Mouse (Mus musculus) lung, embryonic 16.5 days (tissue): ENCODE results near the gene Olfr1122. TPM values are rescaled to one million over a fixed set of nuclear protein-coding genes. Genes with fewer than 3 reads are reported as not detected.

Source experiments
- ATAC-seq: fragments of 200-750 bp; cut with Nextera tagmentation; 2 replicates; pipeline ENCODE4 v1.8.0; 2017; ENCODE audit warnings: low read depth, mild to moderate bottlenecking, moderate library complexity
- H3K27ac ChIP-seq: fragments of 300-500 bp; sonication (generic); 2 replicates; pipeline ENCODE4 v1.5.1; 2014; ENCODE audit warnings: mild to moderate bottlenecking, control low read depth, low read length
- H3K27me3 ChIP-seq: fragments of 300-500 bp; sonication (generic); 2 replicates; pipeline ENCODE4 v1.6.1; 2014; ENCODE audit warnings: low read depth, low read length, mixed read lengths; ENCODE audit not compliant: control insufficient read depth, insufficient read depth
- H3K36me3 ChIP-seq: fragments of 300-500 bp; sonication (generic); 2 replicates; pipeline ENCODE4 v1.6.1; 2014; ENCODE audit warnings: low read length; ENCODE audit not compliant: control insufficient read depth, insufficient read depth
- H3K4me1 ChIP-seq: fragments of 300-500 bp; sonication (generic); replicated peaks from 2 replicates; pipeline ENCODE4 v1.6.1; 2014; ENCODE audit warnings: low read length, mixed read lengths; ENCODE audit not compliant: control insufficient read depth, insufficient read depth
- H3K4me2 ChIP-seq: fragments of 300-500 bp; sonication (generic); 2 replicates; pipeline ENCODE4 v1.6.1; 2014; ENCODE audit warnings: low read depth, low read length, control low read depth
- H3K4me3 ChIP-seq: fragments of 300-500 bp; sonication (generic); 2 replicates; pipeline ENCODE4 v1.5.1; 2014; ENCODE audit warnings: mild to moderate bottlenecking, low read length, control low read depth
- H3K9ac ChIP-seq: fragments of 300-500 bp; sonication (generic); 2 replicates; pipeline ENCODE4 v1.6.1; 2014; ENCODE audit warnings: low read length, control low read depth
- H3K9me3 ChIP-seq: fragments of 300-500 bp; sonication (generic); 2 replicates; pipeline ENCODE4 v1.6.1; 2016; ENCODE audit warnings: low read length; ENCODE audit not compliant: control insufficient read depth
- WGBS: fragments of 180-500 bp; shearing (Covaris S2); extraction: QIAGEN DNeasy Blood & Tissue Kit; methylation state at CpG from one replicate; pipeline ENCODE4 v1.1.7; 2014; 5-methylcytosine and 5-hydroxymethylcytosine counted together
- polyA plus RNA-seq: library from polyadenylated mRNA; unstranded; fragments of >200 nt; fragmentation: Nextera tagmentation; extraction: Ambion mirVana; gene quantifications from 2 replicates; pipeline ENCODE4 v1.2.1, GENCODE M21; 2015

Gene Olfr1122
- polyA plus RNA-seq, 1 experiment from 2014 or later, result not detected

DNA sequence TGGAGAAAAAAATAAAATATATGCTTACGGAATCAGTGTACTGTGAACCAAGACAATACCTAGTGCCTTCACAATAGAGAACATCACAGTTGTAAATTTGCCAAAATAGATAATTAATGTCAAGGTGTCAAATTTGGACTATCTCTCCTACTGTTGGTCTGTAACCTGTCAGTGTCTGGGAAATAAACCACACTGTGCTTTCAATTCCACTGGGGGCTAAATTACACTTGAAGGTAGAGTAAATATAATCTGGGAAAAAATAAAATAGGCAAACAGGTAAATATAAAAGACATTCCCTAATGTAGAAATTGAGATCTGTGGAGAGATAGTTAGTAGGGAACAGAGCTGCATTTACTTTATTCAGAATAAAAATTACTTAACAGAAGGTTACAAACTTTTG lies 44.3 kb downstream of the Olfr1122 start, which contains the start of gene Olfr1124:
Olfr1124 (plus strand) TSS at position 301 of the 400 bp plus-strand sequence.
- ATAC-seq, result no peak

DNA sequence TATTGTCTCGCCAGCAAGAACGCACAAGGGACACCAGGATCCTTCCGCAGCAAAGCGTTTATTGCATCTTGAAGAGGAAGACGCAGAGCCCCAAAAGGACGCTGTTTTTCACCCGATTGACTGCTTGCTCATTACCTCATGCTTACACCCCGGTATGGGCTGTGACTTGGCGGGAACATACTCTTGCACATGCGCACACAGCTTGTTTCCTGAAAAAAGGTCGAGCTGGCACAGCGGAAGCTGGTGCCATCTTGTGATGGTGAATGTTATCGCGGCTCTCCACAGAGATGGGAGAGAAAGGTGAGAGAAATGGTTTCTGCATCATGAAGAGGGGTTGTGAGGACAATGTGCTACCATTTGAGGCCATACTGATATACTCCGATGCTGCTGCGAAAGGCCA lies 52.1 kb downstream of the Olfr1122 start:
- Histone ChIP-seq H3K27me3 (no peaks in the 10 kb centered on the region), H3K9me3 (no peaks in the 10 kb centered on the region), H3K4me1 (no peaks in the 10 kb centered on the region), H3K36me3 (no peaks in the 10 kb centered on the region), H3K9ac (no peak overlapping the region), H3K4me3 (no peak overlapping the region), H3K27ac (no peak overlapping the region), H3K4me2 (no peak overlapping the region)
- ATAC-seq, result no peak
- 86% methylated on average over 16 of the region's 16 CpGs for WGBS

More for the DNA sequence above, 44.3 kb downstream of the Olfr1122 start, which contains the start of gene Olfr1124:
- WGBS, result 91% methylated on average over 1 of the region's 1 CpGs
- H3K36me3 ChIP-seq, result no peaks in the 10 kb centered on the region
- H3K27me3 ChIP-seq, result no peaks in the 10 kb centered on the region
- H3K4me2 ChIP-seq, result no peak within 1 kb of the TSS
- H3K4me3 ChIP-seq, result no peak within 1 kb of the TSS
- H3K27ac ChIP-seq, result no peak within 1 kb of the TSS
- H3K9ac ChIP-seq, result no peak within 1 kb of the TSS
- no peaks in the 10 kb centered on the region for H3K4me1 ChIP-seq
- no peaks in the 10 kb centered on the region for H3K9me3 ChIP-seq

Other genes starting within 250 kb of the Olfr1122 start
- not detected in 2 replicates for gene Olfr1110, start 245.5 kb upstream of the Olfr1122 start, polyA plus RNA-seq
- gene Olfr1111, start 233.2 kb upstream of the Olfr1122 start, polyA plus RNA-seq, result not detected in 2 replicates
- gene Olfr1112, start 198.1 kb upstream of the Olfr1122 start, polyA plus RNA-seq, result not detected in 2 replicates
- gene Olfr1113, start 176.9 kb upstream of the Olfr1122 start, polyA plus RNA-seq, result not detected in 2 replicates
- not detected in 2 replicates for gene Olfr1115, start 137.8 kb upstream of the Olfr1122 start, polyA plus RNA-seq
- not detected in 2 replicates for gene Olfr1116, start 118.3 kb upstream of the Olfr1122 start, polyA plus RNA-seq
- not detected in 2 replicates for gene Olfr1118, start 78.3 kb upstream of the Olfr1122 start, polyA plus RNA-seq
- not detected in 2 replicates for gene Olfr1120, start 31.0 kb upstream of the Olfr1122 start, polyA plus RNA-seq
- not detected in 2 replicates for gene Olfr1121, start 16.0 kb upstream of the Olfr1122 start, polyA plus RNA-seq
- gene Olfr1123, start 30.8 kb downstream of the Olfr1122 start, polyA plus RNA-seq, result not detected in 2 replicates
- gene Olfr1124, start 44.4 kb downstream of the Olfr1122 start, polyA plus RNA-seq, result 0.06 TPM in 1 of 2 replicates, not detected in the other
- gene Olfr1126, start 68.1 kb downstream of the Olfr1122 start, polyA plus RNA-seq, result not detected in 2 replicates
- gene Pramel7, start 111.2 kb downstream of the Olfr1122 start, polyA plus RNA-seq, result not detected in 2 replicates
- gene Pramel6, start 120.7 kb downstream of the Olfr1122 start, polyA plus RNA-seq, result not detected in 2 replicates
- not detected in 2 replicates for gene Olfr153, start 145.9 kb downstream of the Olfr1122 start, polyA plus RNA-seq
- not detected in 2 replicates for gene Olfr1128, start 159.7 kb downstream of the Olfr1122 start, polyA plus RNA-seq
- gene Olfr1129, start 188.1 kb downstream of the Olfr1122 start, polyA plus RNA-seq, result not detected in 2 replicates
- not detected in 2 replicates for gene Olfr1130, start 220.4 kb downstream of the Olfr1122 start, polyA plus RNA-seq
- not detected in 2 replicates for gene Olfr1131, start 241.3 kb downstream of the Olfr1122 start, polyA plus RNA-seq